Mouse (Mus musculus) liver, embryonic 12.5 days (tissue): ENCODE data around the gene Rsph3b. TPM values are rescaled to one million over a fixed set of nuclear protein-coding genes. Genes with fewer than 3 reads are reported as not detected.

ENCODE experiments used
- ATAC-seq: fragments of 200-750 bp; cut with Nextera tagmentation; 2 replicates; pipeline ENCODE4 v1.8.0; 2017; ENCODE audit warnings: moderate number of reproducible peaks, mild to moderate bottlenecking, moderate library complexity
- H3K27ac ChIP-seq: fragments of 300-500 bp; sonication (generic); 2 replicates; pipeline ENCODE4 v1.5.1; 2016; ENCODE audit warnings: mild to moderate bottlenecking
- H3K27me3 ChIP-seq: fragments of 300-500 bp; sonication (generic); replicated peaks from 2 replicates; pipeline ENCODE4 v1.6.1; 2016; ENCODE audit warnings: mild to moderate bottlenecking, moderate library complexity
- H3K36me3 ChIP-seq: fragments of 300-500 bp; sonication (generic); 2 replicates; pipeline ENCODE4 v1.6.1; 2016; ENCODE audit warnings: mild to moderate bottlenecking, moderate library complexity
- H3K4me1 ChIP-seq: fragments of 300-500 bp; sonication (generic); 2 replicates; pipeline ENCODE4 v1.6.1; 2016
- H3K4me2 ChIP-seq: fragments of 300-500 bp; sonication (generic); 2 replicates; pipeline ENCODE4 v1.6.1; 2016; ENCODE audit warnings: mild to moderate bottlenecking, moderate library complexity
- H3K4me3 ChIP-seq: fragments of 300-500 bp; sonication (generic); 2 replicates; pipeline ENCODE4 v1.5.1; 2016; ENCODE audit warnings: mild to moderate bottlenecking, moderate library complexity
- H3K9ac ChIP-seq: fragments of 300-500 bp; sonication (generic); 2 replicates; pipeline ENCODE4 v1.6.1; 2016; ENCODE audit warnings: mild to moderate bottlenecking, moderate library complexity
- H3K9me3 ChIP-seq: fragments of 300-500 bp; sonication (generic); replicated peaks from 2 replicates; pipeline ENCODE4 v1.6.1; 2016; ENCODE audit warnings: mild to moderate bottlenecking, moderate library complexity
- WGBS: fragments of 180-500 bp; shearing (Covaris S2); methylation state at CpG from one replicate; pipeline ENCODE4 v1.1.7; 2016; ENCODE audit not compliant: insufficient replicate concordance; 5-methylcytosine and 5-hydroxymethylcytosine counted together
- polyA plus RNA-seq: library from polyadenylated mRNA; unstranded; fragments of >200 nt; fragmentation: Nextera tagmentation; extraction: Ambion mirVana; gene quantifications from 2 replicates; pipeline ENCODE4 v1.2.1, GENCODE M21; 2016

The Rsph3b gene
- polyA plus RNA-seq, 1 experiment from 2014 or later = 18.0 TPM

DNA sequence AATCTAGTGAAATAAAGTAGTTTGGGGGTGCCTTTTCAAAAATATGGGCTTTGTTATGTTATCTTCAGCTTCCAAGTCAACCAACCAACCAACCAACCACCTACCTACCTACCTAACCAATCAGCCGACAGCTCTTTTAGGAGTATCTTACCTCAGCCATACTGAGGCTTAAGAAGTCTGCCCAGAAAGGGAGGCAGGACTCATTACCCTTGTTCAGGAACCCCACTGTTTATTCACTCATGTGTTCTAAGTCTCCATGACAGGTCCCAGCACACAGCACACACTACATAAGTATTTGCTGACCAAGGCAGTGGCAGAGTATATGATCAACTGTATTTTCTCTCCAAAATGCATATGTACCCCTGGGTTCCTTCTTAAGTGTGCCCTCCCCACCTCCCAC, 64.0 kb downstream of the Rsph3b start:
- no peaks in the 10 kb centered on the region for H3K9me3 ChIP-seq
- WGBS = 74% methylated on average over 1 of the region's 1 CpGs
- H3K4me1 ChIP-seq = no peaks in the 10 kb centered on the region
- H3K4me2 ChIP-seq = no peak overlapping the region
- no peaks in the 10 kb centered on the region for H3K36me3 ChIP-seq
- no peaks in the 10 kb centered on the region for H3K27me3 ChIP-seq
- H3K4me3 ChIP-seq = no peak overlapping the region
- no peak for ATAC-seq
- no peak overlapping the region for H3K9ac ChIP-seq
- H3K27ac ChIP-seq = no peak overlapping the region

DNA sequence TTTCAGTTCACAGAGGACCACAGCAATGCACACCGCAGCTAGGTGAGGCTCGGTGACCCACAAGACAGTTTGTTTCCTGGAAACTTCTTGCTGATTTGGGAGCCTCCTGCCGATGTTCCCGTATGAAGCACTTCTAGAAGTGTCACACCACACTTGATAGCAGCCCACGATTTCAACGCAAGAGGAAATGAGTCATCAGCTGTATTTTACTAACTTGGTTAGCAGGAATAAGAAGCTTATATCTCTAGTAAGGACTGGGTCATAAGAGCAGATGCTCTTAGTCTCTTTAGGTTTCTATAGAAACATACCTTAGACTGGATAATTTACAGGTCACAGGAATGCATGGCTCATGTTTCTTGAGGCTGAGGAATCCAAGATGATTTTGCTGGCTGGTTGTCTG, 67.2 kb downstream of the Rsph3b start:
- no peaks in the 10 kb centered on the region for H3K9me3 ChIP-seq
- WGBS = 30% methylated on average over 6 of the region's 6 CpGs

DNA sequence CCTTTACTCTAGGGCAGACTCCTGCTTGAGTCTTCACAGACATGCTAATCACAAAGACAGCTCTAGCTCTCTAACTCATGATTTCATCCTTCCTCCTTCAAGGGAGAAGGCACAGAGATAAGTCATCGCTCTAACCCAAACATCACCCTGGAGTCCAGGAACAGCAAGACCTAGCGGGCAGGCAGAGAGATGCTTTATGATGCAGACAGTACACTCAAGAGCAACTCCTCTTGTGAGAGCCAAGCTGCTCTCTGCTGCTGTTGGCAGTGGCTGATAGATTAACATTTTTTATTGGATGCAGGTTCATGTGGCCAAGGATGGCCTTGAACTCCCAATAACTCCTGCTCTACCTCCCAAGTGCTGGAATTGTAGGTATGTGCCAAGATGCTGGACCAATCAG, 77.1 kb downstream of the Rsph3b start:
- Histone ChIP-seq H3K4me2 (no peak overlapping the region), H3K36me3 (no peaks in the 10 kb centered on the region), H3K4me1 (no peaks in the 10 kb centered on the region), H3K27ac (no peak overlapping the region), H3K4me3 (no peak overlapping the region), H3K9me3 (peaks cover 6% of the 10 kb centered on the region; the same call in 1 of the 2 replicates), H3K9ac (no peak overlapping the region), H3K27me3 (0 out of 2 replicates have a peak, but pooled peaks cover 4% of the 10 kb centered on the region)
- ATAC-seq = no peak
- 69% methylated on average over 2 of the region's 2 CpGs for WGBS

More for the DNA sequence above, 67.2 kb downstream of the Rsph3b start:
- H3K4me2 ChIP-seq = no peak overlapping the region
- H3K9ac ChIP-seq = no peak overlapping the region
- no peaks in the 10 kb centered on the region for H3K36me3 ChIP-seq
- no peaks in the 10 kb centered on the region for H3K4me1 ChIP-seq
- no peaks in the 10 kb centered on the region for H3K27me3 ChIP-seq
- ATAC-seq = no peak
- H3K4me3 ChIP-seq = no peak overlapping the region
- H3K27ac ChIP-seq = no peak overlapping the region

DNA sequence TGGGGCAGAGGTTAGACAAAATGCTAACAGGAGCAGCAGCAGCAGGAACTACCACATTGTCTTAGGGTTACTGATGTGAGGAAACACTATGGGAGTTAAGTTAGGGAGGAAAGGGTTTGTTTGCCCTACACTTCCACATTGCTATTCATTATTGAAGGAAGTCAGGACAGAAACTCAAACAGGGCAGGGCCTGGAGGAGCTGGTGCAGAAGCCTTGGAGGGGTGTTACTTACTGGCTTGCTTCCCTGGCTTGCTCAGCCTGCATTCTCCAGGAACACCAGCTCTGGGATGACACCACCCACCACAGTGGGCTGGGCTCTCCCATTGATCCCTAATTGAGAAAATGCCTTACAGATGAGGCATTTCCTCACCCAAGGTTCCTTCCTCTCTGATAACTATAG, 79.7 kb downstream of the Rsph3b start:
- H3K4me2 ChIP-seq = no peak overlapping the region
- H3K27me3 ChIP-seq = peaks cover 24% of the 10 kb centered on the region
- H3K36me3 ChIP-seq = no peaks in the 10 kb centered on the region
- no peak overlapping the region for H3K27ac ChIP-seq
- peaks cover 5% of the 10 kb centered on the region; the same call in 1 of the 2 replicates for H3K9me3 ChIP-seq
- no peak overlapping the region for H3K4me3 ChIP-seq
- no peak for ATAC-seq
- H3K4me1 ChIP-seq = no peaks in the 10 kb centered on the region
- no peak overlapping the region for H3K9ac ChIP-seq

DNA sequence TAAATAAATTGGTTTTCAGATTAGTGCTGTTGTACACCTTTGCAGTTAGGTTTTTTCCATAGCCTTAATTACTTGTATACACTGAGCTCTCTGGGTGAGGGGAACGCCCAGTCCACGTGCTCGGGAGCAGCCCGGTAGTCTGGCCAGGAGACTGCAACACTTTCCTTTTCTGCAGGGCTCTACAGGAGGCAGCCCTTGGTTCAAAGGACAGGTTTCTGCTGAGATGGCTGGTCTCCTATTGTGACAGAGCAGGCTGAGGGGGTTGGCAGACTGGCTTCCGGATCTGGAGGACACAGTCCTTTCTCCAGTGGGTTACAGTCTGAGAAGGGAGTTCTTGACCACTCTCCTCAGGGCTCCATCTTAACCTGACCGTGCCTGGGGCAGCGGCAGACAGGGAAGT, 80.7 kb downstream of the Rsph3b start:
- Histone ChIP-seq H3K27ac (no peak overlapping the region), H3K27me3 (peaks cover 34% of the 10 kb centered on the region), H3K9ac (no peak overlapping the region), H3K9me3 (no peaks in the 10 kb centered on the region), H3K4me3 (no peak overlapping the region), H3K36me3 (no peaks in the 10 kb centered on the region), H3K4me2 (no peak overlapping the region), H3K4me1 (no peaks in the 10 kb centered on the region)
- WGBS = 28% methylated on average over 7 of the region's 7 CpGs
- ATAC-seq = no peak

DNA sequence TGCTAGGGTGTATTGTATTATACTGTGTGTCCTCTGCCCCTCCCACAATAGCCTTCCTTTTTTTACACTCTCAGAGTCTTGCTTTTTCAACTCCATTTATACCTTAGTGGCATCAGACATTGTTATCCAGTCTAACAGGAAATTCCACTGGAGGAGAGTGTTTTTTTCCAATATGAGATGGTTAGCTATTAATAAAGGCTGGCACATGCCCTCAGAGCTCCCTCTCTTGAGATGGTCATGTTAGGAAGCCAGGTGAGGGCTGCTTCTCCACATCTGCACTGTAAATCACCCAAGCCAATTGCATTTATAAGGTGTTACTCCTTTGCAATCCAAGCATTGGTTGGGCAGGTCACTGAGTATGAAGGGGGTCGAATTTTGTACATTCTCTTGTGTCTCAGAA, 81.9 kb downstream of the Rsph3b start:
- Histone ChIP-seq H3K4me1 (peaks cover 5% of the 10 kb centered on the region), H3K9me3 (no peaks in the 10 kb centered on the region), H3K36me3 (no peaks in the 10 kb centered on the region), H3K27ac (no peak overlapping the region), H3K9ac (no peak overlapping the region), H3K27me3 (peaks cover 46% of the 10 kb centered on the region), H3K4me3 (no peak overlapping the region), H3K4me2 (no peak overlapping the region)
- 40% methylated on average over 1 of the region's 1 CpGs for WGBS
- ATAC-seq = no peak

DNA sequence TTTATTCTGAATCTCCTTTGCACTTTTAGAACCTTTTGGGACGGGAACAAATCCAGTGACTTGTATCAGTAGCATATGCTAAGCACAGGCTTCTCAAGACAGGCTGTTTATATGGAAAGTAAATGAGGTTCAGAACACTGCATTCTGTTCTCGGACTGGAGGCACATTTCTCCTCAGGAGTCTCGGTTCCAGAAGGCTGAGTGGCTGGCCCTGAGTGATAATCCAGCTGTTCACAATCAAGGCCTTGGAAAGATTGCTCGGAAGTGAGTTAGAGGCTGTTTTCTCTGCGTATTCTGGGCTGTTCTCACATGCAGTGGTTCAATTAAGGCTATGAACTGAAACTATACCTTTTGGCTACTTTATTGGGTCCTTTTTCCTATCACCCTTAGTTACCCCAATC, 82.9 kb downstream of the Rsph3b start:
- no peaks in the 10 kb centered on the region for H3K36me3 ChIP-seq
- ATAC-seq = no peak
- WGBS = 55% methylated on average over 5 of the region's 5 CpGs
- H3K4me3 ChIP-seq = no peak overlapping the region
- no peaks in the 10 kb centered on the region for H3K9me3 ChIP-seq
- peaks cover 10% of the 10 kb centered on the region for H3K4me1 ChIP-seq
- no peak overlapping the region for H3K9ac ChIP-seq
- H3K27ac ChIP-seq = no peak overlapping the region
- H3K4me2 ChIP-seq = no peak overlapping the region
- peaks cover 56% of the 10 kb centered on the region for H3K27me3 ChIP-seq

DNA sequence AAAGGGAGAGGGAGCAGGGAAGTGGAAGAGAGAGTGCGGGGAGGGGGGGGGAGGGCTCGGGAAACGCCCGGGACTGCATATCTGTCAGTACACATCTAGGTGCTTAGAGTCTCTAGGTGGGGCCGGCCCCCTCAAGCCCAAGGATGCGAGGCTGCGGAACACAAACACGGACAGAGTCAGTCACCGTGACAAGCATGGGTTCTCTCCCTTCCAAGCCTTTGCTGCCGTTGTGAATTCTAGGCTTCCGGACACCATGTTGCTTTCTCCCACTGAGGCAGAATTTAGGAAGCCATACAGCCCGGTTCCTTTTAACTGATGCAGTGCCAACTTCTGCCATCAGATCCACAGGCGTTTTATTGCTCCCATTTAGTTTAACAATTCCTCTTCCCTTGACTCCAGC, 83.6 kb downstream of the Rsph3b start:
- Histone ChIP-seq H3K9me3 (no peaks in the 10 kb centered on the region), H3K4me2 (no peak overlapping the region), H3K27me3 (peaks cover 63% of the 10 kb centered on the region), H3K4me3 (no peak overlapping the region), H3K36me3 (no peaks in the 10 kb centered on the region), H3K4me1 (peaks cover 10% of the 10 kb centered on the region), H3K9ac (no peak overlapping the region), H3K27ac (no peak overlapping the region)
- 30% methylated on average over 13 of the region's 13 CpGs for WGBS
- ATAC-seq = no peak

DNA sequence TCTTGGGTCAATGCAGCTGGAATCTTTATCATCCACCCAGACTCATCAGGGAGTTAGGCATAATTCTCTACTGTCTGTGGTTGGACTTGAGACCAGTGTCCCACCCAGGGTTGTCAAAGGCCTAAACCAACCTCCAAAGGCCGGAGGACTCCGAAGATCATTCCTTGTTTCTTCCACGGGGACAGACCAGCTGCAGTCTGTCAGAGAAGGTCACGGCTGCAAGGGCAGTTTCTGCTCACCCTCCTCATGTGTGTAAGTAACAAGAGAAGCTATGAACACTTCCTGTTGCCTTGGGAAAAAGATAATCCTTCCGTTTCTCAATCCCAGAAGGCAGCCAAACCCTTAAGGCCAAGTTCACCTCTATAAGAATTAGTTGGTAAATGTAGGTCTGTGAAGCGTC, 85.0 kb downstream of the Rsph3b start:
- Histone ChIP-seq H3K36me3 (no peaks in the 10 kb centered on the region), H3K9ac (no peak overlapping the region), H3K4me3 (no peak overlapping the region), H3K4me1 (peaks cover 10% of the 10 kb centered on the region), H3K4me2 (no peak overlapping the region), H3K27me3 (peaks cover 71% of the 10 kb centered on the region), H3K9me3 (no peaks in the 10 kb centered on the region), H3K27ac (no peak overlapping the region)
- WGBS = 72% methylated on average over 6 of the region's 6 CpGs
- ATAC-seq = no peak

DNA sequence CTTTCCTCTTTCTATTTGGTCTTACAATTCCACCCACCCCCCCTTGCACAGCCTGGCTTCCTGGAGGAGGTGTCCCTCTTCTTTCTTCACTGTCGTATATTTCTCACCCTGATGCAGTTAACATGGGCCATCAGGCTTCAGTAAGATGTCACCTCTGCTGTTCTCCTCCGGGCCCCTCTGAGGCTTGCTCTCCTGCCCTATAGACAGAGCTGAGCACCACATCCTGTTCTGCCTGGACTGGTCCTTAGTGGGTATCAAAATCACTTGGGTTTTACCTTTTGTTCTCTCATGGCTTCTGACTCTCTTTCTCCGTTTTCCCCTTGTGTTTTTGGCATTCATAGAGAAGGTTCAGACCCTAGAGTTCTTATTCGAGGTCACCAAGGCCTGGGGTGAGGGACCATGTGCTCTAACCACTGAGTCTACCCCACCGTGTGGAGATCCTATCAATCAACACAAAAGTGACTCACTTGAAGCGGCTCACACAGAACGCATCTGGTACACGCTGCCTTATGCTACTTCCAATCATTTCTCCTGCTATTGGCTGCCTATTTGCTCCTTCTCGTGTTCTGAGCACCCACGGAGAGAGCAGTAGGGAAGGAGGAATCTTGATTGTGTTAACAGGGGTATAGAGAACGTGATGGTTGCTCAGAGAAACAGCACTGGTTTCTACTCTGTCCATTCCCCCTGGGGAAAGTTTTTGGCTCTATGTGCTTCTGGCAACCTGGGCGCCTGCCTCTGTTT, 86.3 kb downstream of the Rsph3b start:
- no peak overlapping the region for H3K27ac ChIP-seq

DNA sequence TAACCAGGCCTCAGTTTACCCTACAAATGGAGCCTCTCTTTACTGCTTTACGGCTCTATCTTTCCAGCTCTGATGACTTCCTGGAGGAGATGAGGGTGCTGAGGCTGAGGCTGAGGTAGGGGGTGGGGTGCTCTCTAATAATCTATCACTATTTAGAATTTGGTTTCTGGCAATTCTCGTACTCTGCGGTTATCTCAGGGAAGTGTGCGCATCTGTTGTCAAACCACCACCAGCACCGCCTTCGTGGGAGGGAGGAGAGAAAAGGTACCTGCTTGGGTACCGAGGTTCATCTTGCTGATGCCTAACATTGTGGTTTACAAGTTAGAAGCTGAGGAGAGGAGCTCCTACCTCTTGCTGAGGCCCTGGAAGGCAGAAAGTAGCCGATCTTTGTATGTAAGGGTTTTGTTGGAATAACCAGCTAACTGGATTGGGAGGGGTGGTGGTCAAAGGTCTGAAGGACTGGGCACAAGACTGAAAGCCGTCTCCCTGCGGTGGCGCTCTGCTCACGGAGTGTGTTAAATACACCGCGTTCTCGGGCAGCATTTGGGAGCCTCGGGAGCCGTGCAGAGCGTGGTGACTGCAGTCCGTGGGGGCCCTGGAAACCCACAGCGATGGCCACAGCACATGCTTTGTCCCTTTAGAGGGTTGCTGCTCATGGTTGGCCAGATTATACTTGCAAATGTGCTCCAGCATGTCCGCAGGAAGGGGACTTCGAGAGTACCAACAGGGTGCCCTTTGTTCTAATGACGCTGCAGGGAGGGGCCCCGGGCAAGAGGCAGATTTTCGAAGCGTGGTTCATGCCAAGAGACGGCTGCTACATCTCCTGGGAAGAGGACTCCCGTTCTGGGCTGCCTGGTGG, 87.1 kb downstream of the Rsph3b start:
- H3K36me3 ChIP-seq = no peaks in the 10 kb centered on the region
- peaks cover 10% of the 10 kb centered on the region for H3K4me1 ChIP-seq
- WGBS = 2% methylated on average over 28 of the region's 28 CpGs
- no peak overlapping the region for H3K27ac ChIP-seq
- no peaks in the 10 kb centered on the region for H3K9me3 ChIP-seq
- H3K4me3 ChIP-seq = peak overlapping the region; percentile 22
- peak overlapping the region; percentile 57 for H3K4me2 ChIP-seq
- no peak for ATAC-seq
- H3K27me3 ChIP-seq = peaks cover 67% of the 10 kb centered on the region
- H3K9ac ChIP-seq = no peak overlapping the region

More for the DNA sequence above, 86.3 kb downstream of the Rsph3b start:
- Histone ChIP-seq H3K4me3 (no peak overlapping the region), H3K36me3 (no peaks in the 10 kb centered on the region), H3K4me1 (peaks cover 10% of the 10 kb centered on the region), H3K9me3 (no peaks in the 10 kb centered on the region), H3K27me3 (peaks cover 71% of the 10 kb centered on the region), H3K4me2 (peak overlapping the region; percentile 57), H3K9ac (no peak overlapping the region)
- WGBS = 43% methylated on average over 12 of the region's 12 CpGs
- no peak for ATAC-seq

DNA sequence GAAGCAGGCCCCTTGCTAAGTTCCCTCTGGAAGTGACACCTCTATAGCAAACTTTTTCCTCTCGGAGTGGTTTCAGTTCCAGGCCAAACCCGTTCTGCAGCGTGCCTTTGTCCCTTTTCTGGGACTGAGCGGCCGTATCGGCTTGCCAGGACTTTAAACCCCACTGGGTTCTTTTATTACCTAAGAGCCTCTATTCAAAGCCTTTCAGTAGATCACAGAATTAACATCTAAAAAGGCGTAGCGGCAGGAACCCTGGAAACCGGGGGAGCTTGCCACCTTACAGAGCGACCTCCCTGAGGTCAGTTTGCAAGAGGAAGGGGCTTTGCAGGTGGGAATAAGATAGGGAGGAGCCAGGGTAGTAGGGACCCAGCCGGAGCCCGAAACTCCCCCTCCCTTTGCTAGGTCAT, 88.0 kb downstream of the Rsph3b start:
- Histone ChIP-seq H3K9ac (no peak overlapping the region), H3K4me3 (no peak overlapping the region), H3K36me3 (no peaks in the 10 kb centered on the region), H3K4me1 (peaks cover 10% of the 10 kb centered on the region), H3K4me2 (no peak overlapping the region), H3K9me3 (no peaks in the 10 kb centered on the region), H3K27me3 (peaks cover 64% of the 10 kb centered on the region), H3K27ac (no peak overlapping the region)
- 41% methylated on average over 12 of the region's 12 CpGs for WGBS
- no peak for ATAC-seq
